Mouse (Mus musculus) urinary bladder, postnatal 4 days (tissue): ENCODE data around the gene Eps8l2.
"Not testable (repeated sequence)": the region's sequence is repeated elsewhere in the genome, so short reads cannot be mapped to it uniquely, and the experiment has no call there.

Experiments
- DNase-seq, 2 experiments: peaks; one replicate each; pipeline ENCODE4 v3.0.0; 2021 to 2022; ENCODE audit warnings: low spot score in 2 of 2

Eps8l2 gene

DNA sequence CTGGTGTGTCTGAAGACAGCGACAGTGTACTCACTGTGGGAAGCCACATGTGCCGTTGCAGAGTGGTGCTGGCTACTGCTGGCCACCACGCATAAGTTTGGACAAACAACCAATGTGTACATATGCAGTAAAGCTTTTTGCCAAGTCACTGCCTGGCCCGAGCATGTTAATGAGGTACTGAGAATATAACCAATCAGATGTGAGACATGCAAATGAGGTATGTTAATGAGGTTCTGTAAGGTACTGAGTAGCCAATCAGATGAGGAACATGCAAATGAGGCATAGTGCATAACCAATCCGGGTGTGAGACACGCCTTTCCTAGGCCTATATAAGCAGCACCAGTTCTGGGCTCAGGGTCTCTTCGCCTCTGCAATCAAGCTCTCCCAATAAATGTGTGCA, 69.0 kb downstream of the Eps8l2 start:
- not testable (repeated sequence) for DNase-seq

- DNase-seq, result peak; percentile 82 to 90
Measured at GRCm38 (mm10) chr7:141408833-141409232, 70.2 kb downstream of the Eps8l2 start.

GRCm38 (mm10) chr7:141410631-141411030, 72.0 kb downstream of the Eps8l2 start:
- no peak for DNase-seq

- DNase-seq, result no peak
Measured at GRCm38 (mm10) chr7:141411667-141412066, 73.0 kb downstream of the Eps8l2 start.
